8 mouse cellular contexts compared by ENCODE assay signal in the genomic region with DNA sequence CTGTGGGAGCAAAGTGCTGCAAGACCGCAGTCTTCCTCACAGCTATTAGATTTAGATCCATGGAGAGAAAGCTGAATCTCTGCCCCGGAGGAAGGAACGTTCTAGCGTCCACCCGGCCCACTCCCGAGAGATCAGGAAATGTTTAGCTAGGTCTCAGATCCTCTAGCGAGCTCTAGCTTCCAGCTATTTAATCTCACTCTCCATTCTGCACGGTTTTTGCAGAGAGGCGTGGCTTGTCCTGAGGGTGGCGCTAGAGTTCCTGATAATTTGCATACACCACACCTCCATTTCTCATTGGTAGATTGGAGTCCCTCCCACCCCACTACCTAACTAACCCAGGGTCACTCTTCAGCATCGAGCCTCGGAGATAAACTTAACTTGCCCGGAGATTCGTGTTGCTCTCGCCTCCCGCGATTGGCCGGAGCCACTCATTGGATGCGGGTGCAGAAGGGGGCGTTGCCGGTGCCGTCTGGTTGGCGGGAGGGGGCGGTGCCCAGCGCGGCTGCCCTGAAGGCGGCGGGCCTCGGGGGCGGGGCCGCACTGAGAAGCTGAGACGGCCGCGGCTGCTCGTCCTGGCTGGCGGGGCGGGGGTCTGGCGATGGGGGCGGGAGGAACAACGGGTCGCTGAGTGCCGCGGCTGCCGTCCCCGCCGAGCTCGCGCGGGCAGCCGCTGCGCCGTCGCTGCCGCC. TPM values are rescaled to one million over a fixed set of nuclear protein-coding genes. Genes with fewer than 3 reads are reported as not detected.
DNase-seq lines count a peak whose midpoint lies in the region; ATAC-seq and TF ChIP-seq lines count a peak whose summit lies in the region.

No protein-coding gene starts in this region.

- no peaks in the 10 kb centered on the region for H3K36me3 ChIP-seq in kidney, embryonic 14.5 days (ENCODE audit: control insufficient read depth, insufficient read depth, low read length)
- H3K36me3 ChIP-seq in limb, embryonic 15.5 days: no peaks in the 10 kb centered on the region

- no peak; the same call in 1 of the 2 replicates for TF ChIP-seq CTCF in bone marrow macrophage, adult 2 months (IDR thresholded peaks at IDR 0.05; ENCODE audit: low read depth, low read length)
- TF ChIP-seq CTCF in embryonic fibroblast, embryonic 13.5 days (IDR thresholded peaks at IDR 0.05; ENCODE audit: borderline replicate concordance, insufficient read depth, low read length): peak; percentile 18; the same call in 1 of the 2 replicates

- H3K27me3 ChIP-seq in kidney, embryonic 14.5 days (ENCODE audit: control insufficient read depth, insufficient read depth, low read length): no peaks in the 10 kb centered on the region
- H3K27me3 ChIP-seq in limb, embryonic 15.5 days: no peaks in the 10 kb centered on the region

- H3K9ac ChIP-seq in kidney, embryonic 14.5 days (ENCODE audit: low read depth, low read length): peak overlapping the region; percentile 94
- peak overlapping the region; percentile 82 for H3K9ac ChIP-seq in limb, embryonic 15.5 days

- WGBS in kidney, embryonic 14.5 days: under 1% methylated on average over 46 of the region's 54 CpGs
- WGBS in limb, embryonic 15.5 days: under 1% methylated on average over 29 of the region's 54 CpGs

- no peak for TF ChIP-seq POLR2A in bone marrow macrophage, adult 2 months (IDR thresholded peaks at IDR 0.05; ENCODE audit: borderline replicate concordance, low read depth, low read length)
- peak; percentile 78 for TF ChIP-seq POLR2A in embryonic fibroblast, embryonic 13.5 days (IDR thresholded peaks at IDR 0.05; ENCODE audit: low read depth, low read length)

- H3K4me1 ChIP-seq in bone marrow macrophage, adult 2 months (ENCODE audit: control insufficient read depth, insufficient read depth, low read length): no peaks in the 10 kb centered on the region
- no peaks in the 10 kb centered on the region for H3K4me1 ChIP-seq in embryonic fibroblast, embryonic 13.5 days (ENCODE audit: control insufficient read depth, insufficient read depth, low read length)
- H3K4me1 ChIP-seq in kidney, embryonic 14.5 days (ENCODE audit: control insufficient read depth, insufficient read depth, low read length): peaks cover 7% of the 10 kb centered on the region; the same call in 1 of the 2 replicates
- peaks cover 11% of the 10 kb centered on the region for H3K4me1 ChIP-seq in limb, embryonic 15.5 days

- H3K27ac ChIP-seq in bone marrow macrophage, adult 2 months (ENCODE audit: insufficient read depth, low read depth, low read length): no peak overlapping the region
- peak overlapping the region; percentile 75 for H3K27ac ChIP-seq in embryonic fibroblast, embryonic 13.5 days (ENCODE audit: insufficient read depth, low read length)
- H3K27ac ChIP-seq in kidney, embryonic 14.5 days (ENCODE audit: low read depth, low read length): peak overlapping the region; percentile 96
- peak overlapping the region; percentile 97 for H3K27ac ChIP-seq in limb, embryonic 15.5 days

- DNase-seq in A20 (ENCODE audit: low read depth, low spot score): peak; percentile 99
- peak; percentile 99 to 100 for DNase-seq in heart, adult 9 months (ENCODE audit: low spot score in 2 of 2)
- peak; percentile 91 to 96 for DNase-seq in monocyte, adult 2 months (ENCODE audit: low read depth in 1 of 2, low spot score in 2 of 2)
- DNase-seq in spleen, postnatal 36 days (ENCODE audit: low spot score in 2 of 2): peak; percentile 99

- H3K4me2 ChIP-seq in kidney, embryonic 14.5 days (replicated peaks; ENCODE audit: low read depth, low read length): peak overlapping the region; percentile 62
- peak overlapping the region; percentile 65 for H3K4me2 ChIP-seq in limb, embryonic 15.5 days

- peak; percentile 99 for ATAC-seq in kidney, embryonic 14.5 days (ENCODE audit: low FRiP score, low TSS enrichment)
- peak; percentile 100 for ATAC-seq in limb, embryonic 15.5 days (ENCODE audit: insufficient number of reproducible peaks, low FRiP score, low TSS enrichment, low read depth)

- H3K4me3 ChIP-seq in bone marrow macrophage, adult 2 months (ENCODE audit: insufficient read depth, low read length): peak overlapping the region; percentile 75
- H3K4me3 ChIP-seq in embryonic fibroblast, embryonic 13.5 days (ENCODE audit: insufficient read depth, low read length): peak overlapping the region; percentile 69
- H3K4me3 ChIP-seq in kidney, embryonic 14.5 days (ENCODE audit: low read length): peak overlapping the region; percentile 93
- H3K4me3 ChIP-seq in limb, embryonic 15.5 days: peak overlapping the region; percentile 98

- H3K9me3 ChIP-seq in kidney, embryonic 14.5 days (ENCODE audit: control insufficient read depth, low read length): no peaks in the 10 kb centered on the region
- H3K9me3 ChIP-seq in limb, embryonic 15.5 days: no peaks in the 10 kb centered on the region

RNA-seq across cellular contexts. Expression of a gene that starts 1.1 kb away (rescaled TPM):
- polyA plus RNA-seq in bone marrow macrophage, adult 2 months (2012; ENCODE audit: insufficient read depth, insufficient read length, missing spikeins): 3.2 and 3.6 TPM in 2 replicates
- 42.2 and 66.5 TPM in 2 replicates for polyA plus RNA-seq in embryonic fibroblast, embryonic 13.5 days (2011; ENCODE audit: insufficient read length, low read depth, missing spikeins)
- 35.7 and 39.4 TPM in 2 replicates for polyA plus RNA-seq in kidney, embryonic 14.5 days (2014; fragmentation: Nextera tagmentation; extraction: Ambion mirVana)
- 15.5 and 18.2 TPM in 2 replicates for polyA plus RNA-seq in limb, embryonic 15.5 days (2015; fragmentation: Nextera tagmentation; extraction: Ambion mirVana)
